Mouse (Mus musculus) cerebellum, adult 2 months (tissue): ENCODE data around the gene Asap2. TPM values are rescaled to one million over a fixed set of nuclear protein-coding genes. Genes with fewer than 3 reads are reported as not detected.

ENCODE experiments used
- DNase-seq, 2 experiments: peaks; one replicate each; pipeline ENCODE4 v3.0.0; 2021
- H3K27ac ChIP-seq: fragments of 200-500 bp; 2 replicates; pipeline ENCODE4 v1.5.1; 2012; ENCODE audit warnings: low read length, control low read depth, inconsistent platforms; ENCODE audit not compliant: insufficient read depth
- H3K27me3 ChIP-seq: fragments of 200-500 bp; 2 replicates; pipeline ENCODE4 v1.6.1; 2012; ENCODE audit warnings: inconsistent platforms, mild to moderate bottlenecking, low read length, moderate library complexity; ENCODE audit not compliant: control insufficient read depth, insufficient read depth
- H3K4me1 ChIP-seq: fragments of 200-500 bp; 2 replicates; pipeline ENCODE4 v1.6.1; 2011; ENCODE audit warnings: low read length; ENCODE audit not compliant: control insufficient read depth, insufficient read depth
- H3K4me3 ChIP-seq: fragments of 200-500 bp; replicated peaks from 2 replicates; pipeline ENCODE3; 2011; ENCODE audit warnings: mild to moderate bottlenecking, low read depth, low read length, control low read depth; ENCODE audit not compliant: insufficient read depth
- CTCF ChIP-seq: fragments of 200-500 bp; IDR thresholded peaks from 2 replicates; pipeline ENCODE4 v1.5.1; 2011; ENCODE audit warnings: low read depth, mild to moderate bottlenecking, control low read depth, low read length, moderate library complexity, borderline replicate concordance; ENCODE audit not compliant: insufficient read depth
- POLR2A ChIP-seq: fragments of 200-500 bp; IDR thresholded peaks from 2 replicates; pipeline ENCODE4 v1.6.1; 2011; ENCODE audit warnings: low read length, control low read depth, borderline replicate concordance; ENCODE audit not compliant: insufficient read depth
- WGBS: fragments of 180-500 bp; shearing (Covaris S2); methylation state at CpG from one replicate; pipeline ENCODE4 v1.1.7; 2018; 5-methylcytosine and 5-hydroxymethylcytosine counted together
- polyA plus RNA-seq: library from polyadenylated mRNA; depleted of rRNA; stranded (reverse); fragments of >200 nt; gene quantifications from 2 replicates; pipeline ENCODE4 v1.2.3, GENCODE M21; 2012

The Asap2 gene
- polyA plus RNA-seq, 1 experiment = 27.1 TPM

DNA sequence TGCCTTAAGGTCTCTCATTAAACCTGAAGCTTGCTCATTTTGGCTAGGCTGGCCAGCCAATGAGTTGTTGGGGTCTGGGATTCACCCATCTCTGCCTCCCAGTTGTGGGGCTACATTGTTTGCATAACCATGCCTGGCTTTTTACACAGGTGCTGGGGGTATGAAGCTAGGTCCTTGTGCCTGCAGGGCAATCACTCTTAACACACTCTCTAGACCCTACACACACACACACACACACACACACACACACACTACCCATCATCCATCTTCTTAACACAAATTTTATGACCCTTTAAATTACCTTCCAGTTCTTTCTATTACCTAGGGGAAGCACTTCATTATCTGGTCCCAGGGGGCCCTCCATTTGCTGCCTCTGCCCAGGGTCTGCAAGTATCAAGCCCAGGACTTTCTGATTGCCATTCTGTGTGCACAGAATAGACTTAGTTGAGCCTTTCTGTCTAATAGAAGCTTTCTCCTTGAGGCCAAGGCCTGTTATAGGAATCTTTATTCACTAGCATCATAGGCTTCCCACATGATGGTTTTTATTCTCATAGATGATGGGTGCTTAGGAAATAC lies 187.0 kb downstream of the Asap2 start:
- no peak overlapping the region for H3K27ac ChIP-seq
- TF ChIP-seq CTCF (no peak), POLR2A (no peak)
- no peaks in the 10 kb centered on the region for H3K27me3 ChIP-seq
- DNase-seq = no peak
- peaks cover 4% of the 10 kb centered on the region; the same call in 1 of the 2 replicates for H3K4me1 ChIP-seq
- H3K4me3 ChIP-seq = no peak overlapping the region

DNA sequence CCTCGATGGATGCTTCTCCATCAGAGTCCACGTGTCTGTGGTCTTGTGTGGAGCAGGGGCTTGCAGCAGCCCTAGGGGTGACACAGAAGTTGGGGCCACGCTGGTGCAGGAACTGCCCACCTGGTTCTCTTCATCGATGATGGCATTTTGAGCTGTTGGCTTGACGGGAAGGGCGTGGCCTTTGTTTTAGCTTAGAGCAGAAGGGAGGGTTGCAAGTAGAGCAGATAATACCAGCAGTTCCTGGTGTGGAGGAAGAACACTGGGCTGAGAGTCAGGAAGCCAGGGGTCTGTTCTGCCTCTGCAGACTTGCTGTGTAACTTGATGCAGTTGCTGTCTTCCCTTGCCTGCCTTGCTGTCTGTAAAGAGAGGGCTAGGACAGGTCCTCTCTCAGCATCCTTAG lies 189.8 kb downstream of the Asap2 start:
- no peak overlapping the region for H3K27ac ChIP-seq
- TF ChIP-seq CTCF = no peak
- no peak for TF ChIP-seq POLR2A
- peaks cover 4% of the 10 kb centered on the region; the same call in 1 of the 2 replicates for H3K4me1 ChIP-seq
- H3K4me3 ChIP-seq = no peak overlapping the region
- no peak for DNase-seq
- WGBS = 88% methylated on average over 6 of the region's 6 CpGs
- H3K27me3 ChIP-seq = no peaks in the 10 kb centered on the region

DNA sequence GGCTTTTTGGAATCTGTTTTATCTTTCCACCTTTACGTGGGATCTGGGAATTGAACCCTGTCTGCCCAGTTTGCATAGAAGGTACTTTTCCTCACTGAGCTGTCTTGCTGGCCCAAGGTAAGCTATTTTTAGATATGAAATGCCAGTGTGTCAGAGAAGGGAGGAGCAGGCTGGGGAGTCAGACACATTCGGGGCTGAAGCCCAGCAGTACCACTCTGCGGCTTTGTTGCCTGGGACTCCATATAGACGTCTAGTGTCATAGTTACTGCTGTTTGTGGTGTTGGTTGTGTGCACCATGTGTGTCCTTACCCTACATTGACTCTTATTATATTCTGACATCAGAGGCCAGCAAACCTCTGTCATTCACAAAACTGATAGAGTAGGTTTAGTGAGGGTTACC lies 192.5 kb downstream of the Asap2 start:
- 77% methylated on average over 4 of the region's 4 CpGs for WGBS
- Histone ChIP-seq H3K27me3 (no peaks in the 10 kb centered on the region), H3K27ac (no peak overlapping the region; the same call in 1 of the 2 replicates), H3K4me1 (peaks cover 4% of the 10 kb centered on the region; the same call in 1 of the 2 replicates), H3K4me3 (no peak overlapping the region)
- TF ChIP-seq CTCF (no peak), POLR2A (no peak)
- no peak for DNase-seq

DNA sequence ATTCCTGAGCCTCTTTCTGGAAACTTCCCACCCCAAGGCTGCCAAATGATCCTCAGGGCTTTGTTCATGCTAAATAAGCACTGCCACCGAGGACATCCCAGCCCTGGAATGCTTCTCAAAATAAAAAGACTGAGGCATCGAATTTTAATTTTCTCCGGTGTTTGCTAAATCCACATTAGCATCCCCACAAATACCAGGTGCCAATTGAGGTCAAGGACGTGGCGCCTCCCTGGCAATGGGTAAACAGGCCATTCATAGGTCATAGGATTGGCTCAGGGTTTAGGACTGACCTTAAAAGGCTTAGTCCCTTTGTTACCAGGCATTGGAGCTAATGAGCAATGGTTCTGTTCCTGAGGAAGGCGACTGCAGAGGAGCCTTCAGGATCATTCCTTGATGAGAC lies 193.1 kb downstream of the Asap2 start:
- DNase-seq = no peak
- no peak overlapping the region for H3K27ac ChIP-seq
- H3K4me3 ChIP-seq = no peak overlapping the region
- no peak for TF ChIP-seq CTCF
- no peak for TF ChIP-seq POLR2A
- H3K4me1 ChIP-seq = peaks cover 4% of the 10 kb centered on the region; the same call in 1 of the 2 replicates
- 73% methylated on average over 6 of the region's 6 CpGs for WGBS
- H3K27me3 ChIP-seq = no peaks in the 10 kb centered on the region

DNA sequence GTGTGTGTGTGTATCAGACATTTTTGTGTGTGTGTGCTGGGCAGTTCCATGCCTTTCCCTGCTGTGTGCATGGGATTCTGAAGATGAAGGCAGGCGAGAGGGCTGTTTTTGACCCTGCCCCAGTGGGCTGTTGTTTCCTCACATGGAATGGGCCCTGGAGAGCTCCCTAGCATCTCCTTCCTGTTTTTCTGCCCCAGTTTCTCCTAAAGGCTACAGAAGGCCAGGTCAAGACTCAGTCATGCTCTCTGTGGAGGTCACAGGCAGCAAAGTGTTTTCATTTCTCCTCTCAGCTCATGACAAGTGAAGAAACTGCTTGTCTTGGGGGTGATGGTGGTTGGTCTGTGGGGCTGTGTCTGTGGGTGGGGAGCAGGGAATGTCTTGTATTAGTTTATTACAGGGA lies 195.9 kb downstream of the Asap2 start:
- no peak overlapping the region for H3K4me3 ChIP-seq
- 83% methylated on average over 1 of the region's 1 CpGs for WGBS
- no peaks in the 10 kb centered on the region for H3K27me3 ChIP-seq
- H3K27ac ChIP-seq = no peak overlapping the region
- TF ChIP-seq CTCF (no peak), POLR2A (no peak)
- DNase-seq = no peak
- H3K4me1 ChIP-seq = peaks cover 4% of the 10 kb centered on the region

DNA sequence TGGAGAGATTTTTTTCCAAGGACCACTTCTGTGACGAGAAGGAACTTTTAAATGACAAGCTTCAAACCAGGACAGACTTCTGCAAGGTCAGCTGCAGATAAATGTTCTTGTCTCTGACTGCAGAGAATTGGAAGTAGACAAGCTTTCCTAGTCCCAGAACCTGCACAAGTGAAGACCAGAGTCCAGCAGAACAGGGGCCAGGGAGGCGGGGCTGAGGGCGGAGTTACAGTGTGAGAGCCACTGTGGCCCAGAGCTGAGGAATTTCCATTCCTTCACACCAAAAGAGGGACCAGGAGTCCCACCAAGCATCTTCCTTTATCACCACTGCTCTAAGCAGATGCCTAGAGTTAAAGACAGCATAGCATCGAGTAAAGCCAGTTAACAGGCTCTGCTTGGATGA lies 198.6 kb downstream of the Asap2 start:
- 77% methylated on average over 4 of the region's 4 CpGs for WGBS
- Histone ChIP-seq H3K4me3 (no peak overlapping the region), H3K27ac (no peak overlapping the region), H3K27me3 (no peaks in the 10 kb centered on the region), H3K4me1 (no peaks in the 10 kb centered on the region; the same call in 1 of the 2 replicates)
- DNase-seq = peak in 1 of 2 experiments; percentile 34
- TF ChIP-seq CTCF (no peak), POLR2A (no peak)

DNA sequence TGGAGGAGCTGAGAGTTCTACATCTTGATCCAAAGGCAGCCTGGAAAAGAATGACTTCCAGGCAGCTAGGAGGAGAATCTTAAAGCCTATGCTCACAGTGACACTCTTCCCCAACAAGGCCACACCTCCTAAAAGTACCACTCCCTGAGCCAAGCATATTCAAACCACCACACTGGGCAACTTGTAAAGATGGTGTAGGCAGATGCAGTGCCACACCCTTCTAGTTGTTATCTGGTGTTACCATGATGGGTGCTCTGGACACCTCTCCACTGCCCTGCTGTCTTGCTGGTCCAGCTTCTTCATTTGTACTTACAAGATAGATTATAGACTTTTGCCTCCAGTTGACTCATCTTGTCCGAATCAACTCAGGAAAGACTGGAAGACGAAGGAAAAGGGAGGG lies 201.3 kb downstream of the Asap2 start:
- TF ChIP-seq POLR2A (no peak), CTCF (no peak)
- 89% methylated on average over 2 of the region's 2 CpGs for WGBS
- Histone ChIP-seq H3K4me1 (no peaks in the 10 kb centered on the region; the same call in 1 of the 2 replicates), H3K27me3 (no peaks in the 10 kb centered on the region), H3K27ac (no peak overlapping the region), H3K4me3 (no peak overlapping the region)
- no peak for DNase-seq

DNA sequence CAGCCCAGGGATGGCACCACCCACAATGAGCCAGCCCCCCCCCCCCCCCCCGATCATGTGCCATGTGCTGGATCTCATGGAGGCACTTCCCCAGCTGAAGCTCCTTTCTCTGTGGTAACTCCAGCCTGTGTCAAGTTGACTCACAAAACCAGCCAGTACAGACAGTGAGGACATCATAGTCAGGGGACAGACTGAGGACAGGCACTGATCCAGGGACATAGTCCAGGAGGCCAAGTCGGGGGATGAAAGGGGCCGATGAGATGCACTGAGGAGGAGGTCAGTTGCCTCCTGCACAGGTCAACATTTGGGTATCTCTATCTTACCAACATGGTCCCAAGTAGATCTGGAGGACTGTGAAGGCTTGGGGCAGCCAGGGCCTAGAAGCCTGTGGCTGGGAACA lies 205.2 kb downstream of the Asap2 start:
- H3K4me1 ChIP-seq = no peaks in the 10 kb centered on the region
- DNase-seq = no peak
- TF ChIP-seq CTCF (no peak), POLR2A (no peak)
- H3K27me3 ChIP-seq = no peaks in the 10 kb centered on the region
- H3K4me3 ChIP-seq = no peak overlapping the region
- H3K27ac ChIP-seq = no peak overlapping the region
- WGBS = 80% methylated on average over 3 of the region's 3 CpGs
